Mouse (Mus musculus) left cerebral cortex, adult 8-10 months (tissue): ENCODE measurements around the gene Slc6a2. TPM values are rescaled to one million over a fixed set of nuclear protein-coding genes. Genes with fewer than 3 reads are reported as not detected.

Experiments
- DNase-seq, 2 experiments: peaks; one replicate each; pipeline ENCODE4 v3.0.0; 2022; ENCODE audit warnings: low spot score in 2 of 2
- microRNA-seq, 2 experiments: library from miRNA; unstranded; fragments of <30 nt; microRNA quantifications; one replicate each; pipeline ENCODE4 v1.2.0; 2022
- total RNA-seq, 4 experiments: library from RNA; stranded (reverse); gene quantifications; 2 replicates each; pipeline ENCODE4 v1.2.4; 2022

Gene Slc6a2
- total RNA-seq, 4 experiments from 2014 or later: 0.11 to 0.27 (median 0.20) TPM

DNA sequence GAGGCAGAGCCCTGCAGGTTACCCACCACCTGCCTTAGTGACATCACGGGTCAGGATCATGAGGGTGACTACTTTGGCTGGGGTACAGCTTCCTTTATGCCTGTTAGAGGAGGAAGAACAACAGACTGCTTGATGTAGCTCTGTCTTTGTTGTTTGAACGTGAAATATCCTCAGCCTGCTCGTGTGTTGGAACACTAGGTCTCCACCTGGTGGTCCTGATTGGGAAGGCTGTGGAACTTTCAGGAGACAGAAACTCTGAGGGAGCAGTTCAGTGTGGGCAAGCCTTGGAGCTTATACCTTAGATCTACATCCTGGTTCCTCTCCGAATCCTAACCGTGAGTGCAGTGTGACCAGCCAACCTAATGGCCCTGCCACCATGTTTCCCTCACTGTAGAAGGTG, 61.9 kb downstream of the Slc6a2 start:
- DNase-seq: no peak

DNA sequence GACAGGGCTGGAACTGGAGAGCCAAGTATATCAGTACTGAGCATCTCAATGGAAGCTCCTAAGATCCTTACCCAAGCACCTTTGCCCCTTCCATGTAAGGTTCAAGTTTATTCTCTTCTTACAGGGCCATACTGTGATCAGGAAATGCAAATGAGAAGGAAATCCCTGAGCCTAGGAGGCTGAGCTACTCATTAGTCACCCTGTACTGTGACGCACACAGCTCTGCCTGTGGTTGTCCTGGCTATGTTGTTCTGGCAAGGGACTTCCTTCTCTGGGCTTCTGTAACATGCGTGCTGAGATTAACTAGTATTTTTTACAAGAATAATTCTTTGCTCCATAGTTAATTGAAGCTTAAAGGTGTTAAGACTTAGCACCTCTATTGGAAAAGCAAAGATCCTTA, 70.8 kb downstream of the Slc6a2 start:
- no peak for DNase-seq

DNA sequence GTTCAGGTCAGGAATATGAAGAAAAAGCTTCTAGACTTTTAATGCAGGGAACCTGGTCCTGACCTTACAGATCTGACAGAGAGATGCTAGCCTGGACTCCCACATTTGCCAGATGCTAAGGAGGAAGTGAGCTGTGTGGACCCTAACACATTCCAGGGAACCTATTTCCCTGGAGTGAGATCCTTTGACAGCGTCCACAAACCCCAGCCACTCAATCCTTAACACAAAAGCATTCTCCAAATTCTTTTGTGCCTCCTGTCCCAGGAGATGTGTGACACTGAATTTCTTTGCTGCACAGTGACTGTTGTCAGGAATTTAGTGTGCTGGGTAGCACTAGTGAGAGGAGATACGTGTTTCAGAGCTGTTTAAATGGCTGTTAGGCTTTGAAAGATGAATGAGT, 79.0 kb downstream of the Slc6a2 start:
- no peak for DNase-seq

DNA sequence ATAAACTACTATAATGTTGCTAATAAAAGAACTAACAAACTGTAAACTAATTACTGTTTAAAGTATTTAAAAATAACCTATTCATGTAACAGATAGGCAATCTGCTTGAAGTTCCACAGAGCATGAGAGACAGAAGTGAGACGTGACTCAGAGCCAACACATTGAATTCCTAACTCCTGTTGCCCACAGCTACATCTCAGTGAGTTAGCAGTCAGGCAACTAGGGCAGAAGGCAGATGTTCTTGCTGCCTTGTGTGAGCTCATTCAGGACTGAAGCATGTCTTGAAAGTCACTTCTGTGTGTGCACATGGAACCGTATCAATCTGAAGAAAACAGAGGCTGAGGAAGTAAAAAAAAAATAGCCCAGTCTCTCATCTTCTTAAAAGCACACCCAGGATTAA, 80.4 kb downstream of the Slc6a2 start:
- peak in 1 of 2 experiments; percentile 51 for DNase-seq

DNA sequence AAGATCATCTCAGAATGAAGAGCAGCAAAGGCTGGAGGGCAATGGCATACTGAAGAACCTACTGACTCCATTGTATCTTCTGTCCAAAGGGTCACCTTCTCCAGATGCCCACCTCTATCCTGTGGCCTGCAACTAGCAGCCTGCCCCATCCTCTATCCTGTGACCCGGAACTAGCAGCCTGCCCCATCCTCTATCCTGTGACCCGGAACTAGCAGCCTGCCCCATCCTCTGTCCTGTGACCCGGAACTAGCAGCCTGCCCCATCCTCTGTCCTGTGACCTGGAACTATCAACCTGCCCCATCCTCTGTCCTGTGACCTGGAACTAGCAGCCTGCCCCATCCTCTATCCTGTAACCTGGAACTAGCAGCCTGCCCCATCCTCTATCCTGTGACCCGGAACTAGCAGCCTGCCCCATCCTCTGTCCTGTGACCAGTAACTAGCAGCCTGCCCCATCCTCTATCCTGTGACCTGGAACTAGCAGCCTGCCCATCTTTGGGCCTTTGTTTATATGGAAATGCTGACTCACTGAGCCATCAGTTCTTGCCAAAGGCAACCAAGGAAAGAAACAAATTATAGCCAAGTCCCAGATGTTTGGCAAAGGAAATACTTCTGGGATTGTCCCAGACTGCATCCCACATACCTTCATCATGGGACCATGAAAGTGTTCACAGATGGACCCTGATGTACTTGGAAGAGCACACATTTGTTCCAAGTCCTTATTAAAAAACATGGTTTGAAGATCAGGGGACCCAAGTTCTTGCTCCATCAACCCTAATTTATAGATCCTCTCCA, 81.1 kb downstream of the Slc6a2 start:
- no peak for DNase-seq

DNA sequence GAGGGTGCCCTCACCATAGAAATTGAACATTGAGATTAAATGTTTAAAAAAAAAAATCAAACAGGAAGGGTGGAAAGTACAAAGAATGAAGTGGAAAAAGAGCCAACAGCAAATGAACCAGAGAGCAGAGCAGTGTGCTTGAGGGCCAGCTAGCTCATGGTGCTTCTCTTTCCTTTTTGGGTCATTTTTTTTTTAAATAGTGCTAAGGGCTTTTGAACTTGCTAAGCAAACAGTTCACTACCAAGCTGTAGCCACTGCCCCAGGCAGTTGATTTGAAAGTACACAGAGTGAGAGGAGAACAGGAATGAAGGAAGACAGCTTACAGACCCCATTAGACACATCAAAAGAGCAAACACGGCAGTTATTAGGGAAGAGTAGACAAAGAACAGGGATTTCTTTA, 83.2 kb downstream of the Slc6a2 start:
- no peak for DNase-seq

DNA sequence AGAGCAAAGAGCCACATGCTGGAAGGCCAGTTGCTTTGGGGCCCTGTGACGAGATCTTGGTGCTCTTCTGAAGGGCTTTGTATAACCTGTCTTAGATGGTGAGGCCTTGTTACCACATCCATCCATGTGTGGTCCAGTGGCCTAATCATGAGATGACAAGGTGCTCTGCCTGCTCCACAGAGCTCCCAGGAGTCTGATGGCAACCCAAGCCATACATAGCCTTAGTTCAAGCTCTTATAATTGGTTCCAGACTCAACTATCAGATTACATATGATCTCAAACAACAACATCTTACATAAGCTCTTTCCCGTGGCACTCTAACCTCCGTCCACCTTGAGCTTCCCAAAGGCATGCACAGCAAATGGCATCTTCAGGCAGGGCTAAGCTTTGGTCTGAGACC, 88.2 kb downstream of the Slc6a2 start, which contains the start of gene Ces1a:
Gene Ces1a, minus strand, starts transcription at position 101 of the 400 bp plus-strand sequence.
- no peak for DNase-seq

DNA sequence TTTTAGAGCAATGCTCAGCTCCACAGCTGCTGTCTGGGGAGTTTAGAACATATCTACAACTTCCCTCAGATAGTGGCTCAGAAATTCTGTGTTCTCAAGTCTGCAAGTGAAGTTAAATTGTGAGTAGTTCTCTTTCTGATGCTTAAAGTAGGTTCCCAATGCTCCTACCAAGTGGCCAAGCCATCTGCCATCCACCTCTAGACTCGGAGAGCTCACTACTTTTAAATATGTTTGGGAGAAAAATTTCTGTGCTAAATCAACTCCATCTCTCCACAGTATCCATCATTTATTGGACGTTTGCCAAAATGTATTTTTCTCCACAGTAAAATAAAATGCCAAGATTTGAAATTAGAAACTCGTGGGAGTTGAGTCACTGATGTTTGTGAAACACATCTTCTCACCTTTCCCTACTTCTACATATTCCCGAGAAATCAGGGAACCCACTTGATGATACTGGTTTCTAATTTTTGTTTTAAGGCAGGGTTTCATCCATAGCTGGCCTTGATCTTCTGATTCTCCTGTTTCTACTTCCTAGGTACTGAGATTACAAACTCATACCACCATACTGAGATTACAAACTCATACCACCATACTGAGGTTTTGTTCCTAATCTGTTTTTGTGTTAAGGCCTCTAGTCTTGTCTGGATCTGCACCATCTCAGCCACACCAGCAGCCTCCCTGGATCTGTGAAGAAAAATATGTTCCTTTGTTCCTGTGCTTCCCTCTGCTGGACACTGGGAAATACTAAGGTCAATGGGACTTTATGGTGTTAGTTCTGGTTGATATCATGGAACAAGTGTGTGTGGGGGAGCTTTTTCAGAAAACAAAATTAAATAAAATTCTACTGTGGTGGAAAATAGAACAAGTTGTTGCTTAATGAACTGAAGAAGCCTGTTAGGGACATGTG, 88.9 kb downstream of the Slc6a2 start:
- peak in 1 of 2 experiments; percentile 34 for DNase-seq

Small RNA genes lying within 50 kb of the gene (microRNA-seq; reads per million reads assigned to microRNA genes)
- 0 reads per million in 2 experiments for gene Gm22151

Other genes with a start within 250 kb of the Slc6a2 start
- gene Mmp2, start 132.8 kb upstream of the Slc6a2 start, total RNA-seq: 1 to 10 TPM; 1.8 to 4.7 (median 4.1) TPM
- 10 to 100 TPM in 1 of 4 experiments, 1 to 10 TPM in 3; 9.6 to 13.3 (median 9.8) TPM for gene Lpcat2, start 104.7 kb upstream of the Slc6a2 start, total RNA-seq
- gene Capns2, start 58.7 kb upstream of the Slc6a2 start, total RNA-seq: 1 to 10 TPM in 2 of 4 experiments, under 1 TPM in 1, not detected in 1; 0.49 to 1.6 (median 1.0) TPM
- under 1 TPM in 1 of 4 experiments, not detected in 3; 0.41 TPM for gene Ces1a, start 88.1 kb downstream of the Slc6a2 start, total RNA-seq
- gene Ces1b, start 119.9 kb downstream of the Slc6a2 start, total RNA-seq: not detected
- gene Ces1c, start 171.2 kb downstream of the Slc6a2 start, total RNA-seq: not detected
- gene Ces1d, start 237.8 kb downstream of the Slc6a2 start, total RNA-seq: 1 to 10 TPM in 1 of 4 experiments, under 1 TPM in 3; 0.30 to 3.7 (median 0.43) TPM